Mouse (Mus musculus): ENCODE measurements around the gene Exosc6. TPM values are rescaled to one million over a fixed set of nuclear protein-coding genes. Genes with fewer than 3 reads are reported as not detected.
A peak's percentile ranks its signal among the peaks of the same experiment; 100 is the strongest.
"Not testable (repeated sequence)": the region's sequence is repeated elsewhere in the genome, so short reads cannot be mapped to it uniquely, and the experiment has no call there.

Gene Exosc6
- polyA plus RNA-seq, 1 experiment: not detected

- Histone ChIP-seq H3K4me1 (ENCODE audit: control insufficient read depth, insufficient read depth, low read length) (peaks cover 1% of the 10 kb centered on the region; the same call in 1 of the 2 replicates), H3K4me3 (replicated peaks; ENCODE audit: control insufficient read depth, low read depth, low read length) (peak within 1 kb of the TSS; percentile 81), H3K27ac (ENCODE audit: control insufficient read depth, insufficient read depth, low read depth, low read length, poor library complexity) (peak within 1 kb of the TSS; percentile 51; the same call in 1 of the 2 replicates)
- no peak for TF ChIP-seq POLR2A (IDR thresholded peaks at IDR 0.05; ENCODE audit: borderline replicate concordance, control insufficient read depth, low read depth, low read length)
- no peak for TF ChIP-seq CTCF (IDR thresholded peaks at IDR 0.05; ENCODE audit: control insufficient read depth, insufficient read depth, low read length)
- 7% methylated on average over 72 of the region's 72 CpGs for WGBS
Measured at GRCm38 (mm10) chr8:111093865-111094718, 38.0 kb downstream of the Exosc6 start, which contains the start of gene Pdpr. Gene Pdpr, plus strand, starts transcription at chr8:111094630.

GRCm38 (mm10) chr8:111094719-111095302 is 38.7 kb downstream of the Exosc6 start:
- H3K4me3 ChIP-seq (replicated peaks; ENCODE audit: control insufficient read depth, low read depth, low read length): peak overlapping the region; percentile 81
- H3K27ac ChIP-seq (ENCODE audit: control insufficient read depth, insufficient read depth, low read depth, low read length, poor library complexity): peak overlapping the region; percentile 51; the same call in 1 of the 2 replicates
- not testable (repeated sequence) for H3K4me1 ChIP-seq (ENCODE audit: control insufficient read depth, insufficient read depth, low read length)
- WGBS: under 1% methylated on average over 52 of the region's 69 CpGs

Other genes with a start within 250 kb of the Exosc6 start
- 27.6 and 59.9 TPM in 2 replicates for gene Cog4, start 209.7 kb upstream of the Exosc6 start, polyA plus RNA-seq (2011; ENCODE audit: insufficient read depth, insufficient read length, low replicate concordance, missing spikeins)
- gene Sf3b3, start 209.6 kb upstream of the Exosc6 start, polyA plus RNA-seq (2011; ENCODE audit: insufficient read depth, insufficient read length, low replicate concordance, missing spikeins): 37.8 and 56.3 TPM in 2 replicates
- gene Fuk, start 153.9 kb upstream of the Exosc6 start, polyA plus RNA-seq (2011; ENCODE audit: insufficient read depth, insufficient read length, low replicate concordance, missing spikeins): 4.6 and 10.9 TPM in 2 replicates
- 16.1 and 29.4 TPM in 2 replicates for gene St3gal2, start 136.4 kb upstream of the Exosc6 start, polyA plus RNA-seq (2011; ENCODE audit: insufficient read depth, insufficient read length, low replicate concordance, missing spikeins)
- 13.5 and 17.3 TPM in 2 replicates for gene Ddx19a, start 58.5 kb upstream of the Exosc6 start, polyA plus RNA-seq (2011; ENCODE audit: insufficient read depth, insufficient read length, low replicate concordance, missing spikeins)
- 1.8 and 3.4 TPM in 2 replicates for gene Ddx19b, start 24.6 kb upstream of the Exosc6 start, polyA plus RNA-seq (2011; ENCODE audit: insufficient read depth, insufficient read length, low replicate concordance, missing spikeins)
- gene Aars, start 23.2 kb upstream of the Exosc6 start, polyA plus RNA-seq (2011; ENCODE audit: insufficient read depth, insufficient read length, low replicate concordance, missing spikeins): 31.6 and 48.3 TPM in 2 replicates
- not detected in 2 replicates for gene Clec18a, start 36.1 kb downstream of the Exosc6 start, polyA plus RNA-seq (2011; ENCODE audit: insufficient read depth, insufficient read length, low replicate concordance, missing spikeins)
- 1.8 and 2.3 TPM in 2 replicates for gene Pdpr, start 38.3 kb downstream of the Exosc6 start, polyA plus RNA-seq (2011; ENCODE audit: insufficient read depth, insufficient read length, low replicate concordance, missing spikeins)
- gene Glg1, start 202.9 kb downstream of the Exosc6 start, polyA plus RNA-seq (2011; ENCODE audit: insufficient read depth, insufficient read length, low replicate concordance, missing spikeins): 6.5 and 17.7 TPM in 2 replicates
- gene Rfwd3, start 243.9 kb downstream of the Exosc6 start, polyA plus RNA-seq (2011; ENCODE audit: insufficient read depth, insufficient read length, low replicate concordance, missing spikeins): 34.4 and 38.9 TPM in 2 replicates

All from bone marrow, adult 2 months (tissue).